Mouse (Mus musculus) c-Kit-negative CD71-positive TER-119-positive erythroid progenitor cells, embryonic 14.5 days (primary cell): ENCODE measurements around the gene Cbx5.

ENCODE experiments used
- DNase-seq: peaks from one replicate; pipeline ENCODE4 v3.0.0-alpha.2; 2013; ENCODE audit warnings: low read depth, low spot score

Gene Cbx5

DNA sequence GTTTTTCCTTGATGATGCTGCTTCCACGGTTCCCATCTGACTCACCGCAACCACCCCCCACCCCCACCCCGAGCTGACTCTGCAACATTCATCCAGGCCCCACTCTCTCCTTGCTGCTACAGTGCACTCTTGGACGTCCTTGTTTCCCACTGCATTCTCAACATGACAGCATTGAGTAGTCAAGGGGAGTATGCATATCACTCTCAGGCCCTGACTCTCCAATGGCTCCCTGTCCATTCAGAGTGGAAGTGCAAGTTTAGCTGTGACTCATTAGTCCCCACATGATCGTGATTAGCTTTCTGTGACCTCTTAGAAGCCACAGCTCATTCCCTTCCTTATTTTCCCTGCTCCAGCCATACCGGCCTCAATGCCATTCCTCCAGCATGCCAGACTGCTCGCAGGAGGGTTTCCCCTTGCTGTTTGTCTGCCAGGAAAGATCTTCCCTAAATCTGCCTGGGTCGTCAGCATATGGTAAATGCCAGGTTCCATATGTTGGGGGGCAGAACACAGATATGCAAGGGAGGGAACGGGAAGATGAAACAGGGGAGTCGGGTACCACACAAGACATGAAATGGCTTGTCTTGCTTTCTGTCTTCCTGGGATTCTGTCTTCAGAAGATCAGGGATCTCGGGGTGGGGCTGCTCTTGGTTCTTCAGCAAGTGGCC is 93.8 kb downstream of the Cbx5 start:
- no peak for DNase-seq

DNA sequence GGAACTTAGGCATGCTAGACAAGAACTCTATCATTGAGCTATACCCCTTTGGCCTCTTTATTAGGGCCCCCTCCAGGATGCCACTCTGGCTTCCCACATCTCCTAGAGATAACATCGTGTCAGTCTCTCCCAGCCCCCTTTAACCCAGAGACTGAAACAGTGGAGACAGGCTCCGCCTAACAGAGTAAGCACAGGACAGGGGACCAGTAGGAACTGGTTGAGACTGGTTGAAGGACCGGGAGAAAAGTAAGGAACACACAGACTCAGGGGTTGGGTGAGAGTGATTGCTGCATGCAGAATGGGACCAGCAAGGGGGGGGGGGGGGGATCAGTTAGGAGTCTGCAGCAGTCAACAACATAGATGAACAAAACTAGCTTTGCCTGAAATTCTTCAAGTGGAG is 95.4 kb downstream of the Cbx5 start:
- no peak for DNase-seq
